Mouse (Mus musculus): ENCODE data around the gene Sf3a1. TPM values are rescaled to one million over a fixed set of nuclear protein-coding genes. Genes with fewer than 3 reads are reported as not detected.
A peak's percentile ranks its signal among the peaks of the same experiment; 100 is the strongest.
"Not testable (repeated sequence)": the region's sequence is repeated elsewhere in the genome, so short reads cannot be mapped to it uniquely, and the experiment has no call there.

The Sf3a1 gene
- polyA plus RNA-seq, 1 experiment from 2014 or later = 47.1 TPM

GRCm38 (mm10) chr11:4121691-4122090 is 38.5 kb upstream of the Sf3a1 start:
- ATAC-seq = no peak
- no peak overlapping the region for H3K4me2 ChIP-seq (replicated peaks)
- no peak overlapping the region for H3K27ac ChIP-seq
- H3K4me3 ChIP-seq (replicated peaks) = no peak overlapping the region
- peaks cover 14% of the 10 kb centered on the region for H3K27me3 ChIP-seq (replicated peaks)
- peaks cover 18% of the 10 kb centered on the region for H3K4me1 ChIP-seq (replicated peaks)
- no peaks in the 10 kb centered on the region for H3K36me3 ChIP-seq
- H3K9me3 ChIP-seq = no peaks in the 10 kb centered on the region
- 72% methylated on average over 3 of the region's 3 CpGs for WGBS
- no peak overlapping the region for H3K9ac ChIP-seq

GRCm38 (mm10) chr11:4122226-4122625 is 37.9 kb upstream of the Sf3a1 start:
- 72% methylated on average over 5 of the region's 5 CpGs for WGBS
- no peak for ATAC-seq

DNA sequence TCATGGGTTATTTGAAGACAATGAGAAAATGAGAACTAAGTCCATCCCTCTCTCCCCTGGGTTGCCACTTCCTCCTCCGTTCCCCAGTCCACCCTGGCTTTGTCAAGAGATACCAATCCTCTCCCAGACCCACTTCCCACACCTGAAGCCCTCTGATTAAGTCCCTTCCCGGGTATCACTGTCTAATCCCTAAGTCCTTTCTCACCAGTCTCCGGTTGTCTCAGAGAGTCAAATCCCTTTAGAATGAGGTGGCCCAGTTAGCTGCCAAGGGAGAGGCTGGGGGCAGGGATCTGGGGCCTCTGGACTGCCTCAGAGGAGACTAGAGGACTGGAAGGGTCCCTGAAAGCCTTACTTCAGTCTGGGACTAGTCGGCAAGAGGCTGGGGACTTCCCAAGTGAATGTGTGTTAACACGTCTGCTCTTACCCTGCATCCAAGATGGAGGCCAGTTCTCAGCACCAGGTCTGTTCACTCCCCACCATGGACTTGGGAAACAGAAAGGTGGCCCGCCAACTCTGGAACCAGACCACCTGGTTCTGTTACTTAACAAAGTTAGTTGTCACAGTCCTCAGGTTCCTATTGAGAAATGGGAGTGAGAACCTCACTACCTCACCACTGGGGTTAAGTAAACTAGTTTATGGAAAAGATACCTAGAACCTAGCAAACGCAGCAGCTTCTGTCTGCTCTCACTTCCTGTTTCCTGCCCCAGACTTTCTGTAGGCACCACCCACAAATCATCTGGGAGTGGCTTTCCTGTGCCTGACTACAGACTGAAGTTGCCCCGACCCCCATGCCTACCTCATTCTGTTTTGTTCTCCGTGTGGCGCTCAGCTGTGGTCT is 37.2 kb upstream of the Sf3a1 start, which contains the start of gene Sec14l2:
Sec14l2 (minus strand) TSS at position 674 of the 838 bp plus-strand sequence.
- no peaks in the 10 kb centered on the region for H3K36me3 ChIP-seq
- no peak for ATAC-seq
- H3K9me3 ChIP-seq = no peaks in the 10 kb centered on the region
- 77% methylated on average over 10 of the region's 10 CpGs for WGBS
- no peak within 1 kb of the TSS for H3K9ac ChIP-seq
- H3K4me3 ChIP-seq (replicated peaks) = no peak within 1 kb of the TSS
- H3K4me1 ChIP-seq (replicated peaks) = peaks cover 9% of the 10 kb centered on the region
- 0 out of 2 replicates have a peak, but pooled peaks cover 4% of the 10 kb centered on the region for H3K27me3 ChIP-seq (replicated peaks)
- H3K27ac ChIP-seq = no peak within 1 kb of the TSS
- H3K4me2 ChIP-seq (replicated peaks) = no peak within 1 kb of the TSS

More at GRCm38 (mm10) chr11:4122226-4122625, 37.9 kb upstream of the Sf3a1 start:
- peaks cover 10% of the 10 kb centered on the region for H3K27me3 ChIP-seq (replicated peaks)
- H3K4me2 ChIP-seq (replicated peaks) = no peak overlapping the region
- no peak overlapping the region for H3K4me3 ChIP-seq (replicated peaks)
- no peak overlapping the region for H3K27ac ChIP-seq
- no peaks in the 10 kb centered on the region for H3K36me3 ChIP-seq
- H3K9me3 ChIP-seq = no peaks in the 10 kb centered on the region
- peaks cover 15% of the 10 kb centered on the region for H3K4me1 ChIP-seq (replicated peaks)
- H3K9ac ChIP-seq = no peak overlapping the region

- H3K4me1 ChIP-seq (replicated peaks) = 0 out of 2 replicates have a peak, but pooled peaks cover under 1% of the 10 kb centered on the region
- 66% methylated on average over 5 of the region's 5 CpGs for WGBS
- H3K27me3 ChIP-seq (replicated peaks) = no peaks in the 10 kb centered on the region
- no peak overlapping the region for H3K4me3 ChIP-seq (replicated peaks)
- no peak for ATAC-seq
- H3K36me3 ChIP-seq = no peaks in the 10 kb centered on the region
- H3K9me3 ChIP-seq = no peaks in the 10 kb centered on the region
- no peak overlapping the region for H3K4me2 ChIP-seq (replicated peaks)
- no peak overlapping the region for H3K27ac ChIP-seq
- no peak overlapping the region for H3K9ac ChIP-seq
Observed at GRCm38 (mm10) chr11:4123922-4124321, 36.2 kb upstream of the Sf3a1 start.

- no peak overlapping the region for H3K4me3 ChIP-seq (replicated peaks)
- 95% methylated on average over 1 of the region's 1 CpGs for WGBS
- no peak overlapping the region for H3K27ac ChIP-seq
- H3K27me3 ChIP-seq (replicated peaks) = no peaks in the 10 kb centered on the region
- no peaks in the 10 kb centered on the region for H3K36me3 ChIP-seq
- ATAC-seq = no peak
- H3K4me1 ChIP-seq (replicated peaks) = no peaks in the 10 kb centered on the region
- no peak overlapping the region for H3K9ac ChIP-seq
- no peak overlapping the region for H3K4me2 ChIP-seq (replicated peaks)
- H3K9me3 ChIP-seq = no peaks in the 10 kb centered on the region
Observed at GRCm38 (mm10) chr11:4127059-4127458, 33.1 kb upstream of the Sf3a1 start.

GRCm38 (mm10) chr11:4128461-4128860 is 31.7 kb upstream of the Sf3a1 start:
- H3K9me3 ChIP-seq; H3K27ac ChIP-seq; ATAC-seq; H3K36me3 ChIP-seq; H3K4me3 ChIP-seq (replicated peaks); H3K9ac ChIP-seq; H3K4me1 ChIP-seq (replicated peaks); H3K4me2 ChIP-seq (replicated peaks); H3K27me3 ChIP-seq (replicated peaks): not testable (repeated sequence)
- 85% methylated on average over 4 of the region's 4 CpGs for WGBS

GRCm38 (mm10) chr11:4133450-4133849 is 26.7 kb upstream of the Sf3a1 start:
- Histone ChIP-seq H3K27ac (no peak overlapping the region), H3K9ac (no peak overlapping the region), H3K4me1 (replicated peaks) (peaks cover 10% of the 10 kb centered on the region; the same call in 1 of the 2 replicates), H3K4me2 (replicated peaks) (no peak overlapping the region), H3K9me3 (no peaks in the 10 kb centered on the region), H3K4me3 (replicated peaks) (no peak overlapping the region), H3K27me3 (replicated peaks) (no peaks in the 10 kb centered on the region), H3K36me3 (peaks cover 3% of the 10 kb centered on the region; the same call in 1 of the 2 replicates)
- WGBS = 57% methylated on average over 3 of the region's 3 CpGs
- no peak for ATAC-seq

DNA sequence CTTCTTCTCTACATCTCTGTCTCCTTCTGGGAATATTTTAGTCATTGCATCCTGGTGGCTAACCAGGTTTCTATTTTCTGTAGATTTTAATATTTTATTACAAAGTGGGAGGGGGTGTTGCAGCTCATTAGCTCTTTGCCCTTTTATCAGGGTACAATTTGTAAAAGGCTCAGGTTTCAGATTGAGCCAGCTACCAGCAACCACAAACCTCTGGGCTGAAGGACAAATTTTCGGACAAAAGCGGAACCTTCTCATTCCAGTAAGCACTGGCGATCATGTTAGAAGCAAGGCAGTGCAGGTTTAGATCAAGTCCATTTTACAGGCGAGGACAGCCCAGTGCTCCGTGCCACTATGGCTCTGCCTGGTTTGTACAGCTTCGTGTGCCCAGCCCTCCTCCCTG is 25.8 kb upstream of the Sf3a1 start:
- peaks cover 3% of the 10 kb centered on the region; the same call in 1 of the 2 replicates for H3K36me3 ChIP-seq
- no peak overlapping the region for H3K4me2 ChIP-seq (replicated peaks)
- 62% methylated on average over 6 of the region's 6 CpGs for WGBS
- peaks cover 10% of the 10 kb centered on the region; the same call in 1 of the 2 replicates for H3K4me1 ChIP-seq (replicated peaks)
- no peak overlapping the region for H3K27ac ChIP-seq
- H3K9me3 ChIP-seq = no peaks in the 10 kb centered on the region
- no peaks in the 10 kb centered on the region for H3K27me3 ChIP-seq (replicated peaks)
- no peak overlapping the region for H3K4me3 ChIP-seq (replicated peaks)
- no peak overlapping the region for H3K9ac ChIP-seq
- ATAC-seq = no peak

DNA sequence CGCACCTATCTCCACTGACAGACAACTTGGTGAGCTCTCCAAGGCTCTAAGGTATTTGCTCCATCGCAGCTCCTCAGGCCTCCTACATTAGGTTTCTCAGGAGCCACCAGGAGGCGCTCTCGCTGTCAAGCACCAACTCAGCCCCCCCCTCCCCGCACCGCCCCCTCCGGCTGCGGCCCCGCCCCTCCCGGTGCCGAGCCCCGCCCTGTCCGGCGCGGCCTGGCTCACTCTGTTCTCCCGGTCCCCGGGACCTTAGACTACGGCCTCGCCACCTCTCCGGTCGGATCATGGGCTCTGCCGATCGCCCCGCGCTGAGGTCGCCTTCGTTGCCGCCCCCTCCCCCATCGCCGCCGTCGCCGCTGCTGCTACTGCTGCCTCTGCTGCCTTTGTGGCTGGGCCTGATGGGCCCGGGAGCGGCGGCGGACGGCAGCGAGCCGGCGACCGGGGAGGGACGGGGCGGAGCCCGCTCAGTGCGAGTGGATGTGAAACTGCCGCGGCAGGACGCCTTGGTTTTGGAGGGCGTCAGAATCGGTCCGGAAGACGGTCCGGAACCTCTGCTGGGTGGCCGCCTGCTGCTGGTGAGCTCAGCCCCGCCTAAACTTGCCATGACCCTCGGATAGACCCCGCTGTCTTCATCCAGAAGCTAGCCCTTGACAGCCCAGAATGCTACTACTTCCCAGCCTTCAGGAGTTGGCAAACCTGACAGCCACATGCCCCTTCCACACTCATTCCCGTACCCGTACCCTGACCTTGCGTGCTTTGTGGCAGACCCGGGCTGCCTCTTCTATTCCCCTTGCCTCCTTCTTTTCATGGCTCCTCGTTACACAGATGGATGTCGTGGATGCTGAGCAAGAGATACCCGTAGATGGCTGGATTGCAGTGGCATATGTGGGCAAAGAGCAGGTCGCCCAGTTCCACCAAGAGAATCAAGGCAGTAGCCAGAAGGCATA is 24.9 kb upstream of the Sf3a1 start, which contains the start of gene Rnf215:
Rnf215 (plus strand) TSS at position 217 of the 950 bp plus-strand sequence.
- H3K9me3 ChIP-seq = no peaks in the 10 kb centered on the region
- peak within 1 kb of the TSS; percentile 98 for H3K9ac ChIP-seq
- H3K27me3 ChIP-seq (replicated peaks) = no peaks in the 10 kb centered on the region
- peak within 1 kb of the TSS; percentile 91 for H3K4me3 ChIP-seq (replicated peaks)
- H3K27ac ChIP-seq = peak within 1 kb of the TSS; percentile 72; the same call in 1 of the 2 replicates
- 2% methylated on average over 65 of the region's 66 CpGs for WGBS
- H3K36me3 ChIP-seq = peaks cover 6% of the 10 kb centered on the region; the same call in 1 of the 2 replicates
- H3K4me1 ChIP-seq (replicated peaks) = peaks cover 10% of the 10 kb centered on the region; the same call in 1 of the 2 replicates
- peak; percentile 97 for ATAC-seq
- H3K4me2 ChIP-seq (replicated peaks) = peak within 1 kb of the TSS; percentile 84

- H3K36me3 ChIP-seq = peaks cover 18% of the 10 kb centered on the region
- H3K9me3 ChIP-seq = no peaks in the 10 kb centered on the region
- no peak overlapping the region for H3K9ac ChIP-seq
- no peak for ATAC-seq
- no peak overlapping the region for H3K4me2 ChIP-seq (replicated peaks)
- H3K4me3 ChIP-seq (replicated peaks) = no peak overlapping the region
- no peaks in the 10 kb centered on the region for H3K27me3 ChIP-seq (replicated peaks)
- H3K4me1 ChIP-seq (replicated peaks) = peaks cover 10% of the 10 kb centered on the region; the same call in 1 of the 2 replicates
- 67% methylated on average over 2 of the region's 2 CpGs for WGBS
- H3K27ac ChIP-seq = no peak overlapping the region
Observed at GRCm38 (mm10) chr11:4138964-4139363, 21.2 kb upstream of the Sf3a1 start.

DNA sequence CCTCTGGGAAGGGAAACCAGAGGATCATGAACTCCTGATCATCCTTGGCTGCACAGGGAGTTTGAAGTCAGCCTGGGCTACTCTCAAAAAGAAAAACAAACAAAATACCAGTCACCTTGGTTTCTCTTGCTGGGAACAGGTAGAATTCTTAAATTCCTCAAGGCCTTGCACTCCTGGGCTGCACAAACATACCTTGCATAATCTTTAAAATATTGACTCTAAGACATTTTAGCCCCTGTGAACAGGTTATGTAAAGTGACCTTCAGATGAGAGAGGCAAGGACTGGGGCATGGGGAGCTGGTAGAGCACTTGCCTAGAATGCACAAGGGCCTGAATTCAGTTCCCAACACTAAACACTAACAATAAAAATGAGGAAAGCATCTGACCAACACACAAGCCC is 18.6 kb upstream of the Sf3a1 start:
- Histone ChIP-seq H3K36me3 (peaks cover 18% of the 10 kb centered on the region), H3K9me3 (no peaks in the 10 kb centered on the region), H3K27me3 (replicated peaks) (no peaks in the 10 kb centered on the region), H3K4me3 (replicated peaks) (no peak overlapping the region), H3K9ac (no peak overlapping the region), H3K4me1 (replicated peaks) (peaks cover 2% of the 10 kb centered on the region; the same call in 1 of the 2 replicates), H3K27ac (no peak overlapping the region), H3K4me2 (replicated peaks) (no peak overlapping the region)
- no peak for ATAC-seq

DNA sequence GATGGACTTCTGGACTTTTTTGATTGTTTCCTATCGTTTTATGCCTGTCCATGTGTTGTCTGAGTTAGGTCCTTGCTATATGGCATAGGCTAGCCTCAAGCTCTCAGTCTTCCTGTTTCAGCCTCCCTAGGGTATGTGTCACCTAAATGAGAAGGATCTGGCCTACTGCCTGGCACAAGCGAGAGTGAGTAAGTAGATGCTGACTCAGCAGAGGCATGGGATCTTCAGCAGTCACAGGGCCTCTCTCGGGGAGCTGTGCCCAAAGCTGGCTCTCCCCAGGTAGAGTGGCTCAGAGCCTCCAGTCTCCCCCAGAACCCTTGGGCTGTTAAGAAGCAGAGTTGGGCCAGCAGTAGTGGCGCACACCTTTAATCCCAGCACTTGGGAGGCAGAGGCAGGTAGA is 17.8 kb upstream of the Sf3a1 start:
- H3K36me3 ChIP-seq = peaks cover 16% of the 10 kb centered on the region
- H3K9me3 ChIP-seq = no peaks in the 10 kb centered on the region
- no peaks in the 10 kb centered on the region for H3K4me1 ChIP-seq (replicated peaks)
- H3K27me3 ChIP-seq (replicated peaks) = no peaks in the 10 kb centered on the region
- H3K4me3 ChIP-seq (replicated peaks) = no peak overlapping the region
- WGBS = 86% methylated on average over 4 of the region's 4 CpGs
- H3K27ac ChIP-seq = no peak overlapping the region
- no peak overlapping the region for H3K4me2 ChIP-seq (replicated peaks)
- no peak for ATAC-seq
- H3K9ac ChIP-seq = no peak overlapping the region
